Mouse (Mus musculus) hematopoietic multipotent progenitor cell, adult 10-12 weeks (in vitro differentiated cells): Measurements from ENCODE around the gene Zfp467. TPM values are rescaled to one million over a fixed set of nuclear protein-coding genes. Genes with fewer than 3 reads are reported as not detected.

ENCODE experiments used
- polyA plus RNA-seq: library from polyadenylated mRNA; stranded (reverse); fragments of >175 nt; gene quantifications from 2 replicates; pipeline ENCODE4 v1.2.3, GENCODE M21; 2012; ENCODE audit warnings: low replicate concordance

Zfp467 gene
- polyA plus RNA-seq: 25.2 and 31.2 TPM in 2 replicates

DNA sequence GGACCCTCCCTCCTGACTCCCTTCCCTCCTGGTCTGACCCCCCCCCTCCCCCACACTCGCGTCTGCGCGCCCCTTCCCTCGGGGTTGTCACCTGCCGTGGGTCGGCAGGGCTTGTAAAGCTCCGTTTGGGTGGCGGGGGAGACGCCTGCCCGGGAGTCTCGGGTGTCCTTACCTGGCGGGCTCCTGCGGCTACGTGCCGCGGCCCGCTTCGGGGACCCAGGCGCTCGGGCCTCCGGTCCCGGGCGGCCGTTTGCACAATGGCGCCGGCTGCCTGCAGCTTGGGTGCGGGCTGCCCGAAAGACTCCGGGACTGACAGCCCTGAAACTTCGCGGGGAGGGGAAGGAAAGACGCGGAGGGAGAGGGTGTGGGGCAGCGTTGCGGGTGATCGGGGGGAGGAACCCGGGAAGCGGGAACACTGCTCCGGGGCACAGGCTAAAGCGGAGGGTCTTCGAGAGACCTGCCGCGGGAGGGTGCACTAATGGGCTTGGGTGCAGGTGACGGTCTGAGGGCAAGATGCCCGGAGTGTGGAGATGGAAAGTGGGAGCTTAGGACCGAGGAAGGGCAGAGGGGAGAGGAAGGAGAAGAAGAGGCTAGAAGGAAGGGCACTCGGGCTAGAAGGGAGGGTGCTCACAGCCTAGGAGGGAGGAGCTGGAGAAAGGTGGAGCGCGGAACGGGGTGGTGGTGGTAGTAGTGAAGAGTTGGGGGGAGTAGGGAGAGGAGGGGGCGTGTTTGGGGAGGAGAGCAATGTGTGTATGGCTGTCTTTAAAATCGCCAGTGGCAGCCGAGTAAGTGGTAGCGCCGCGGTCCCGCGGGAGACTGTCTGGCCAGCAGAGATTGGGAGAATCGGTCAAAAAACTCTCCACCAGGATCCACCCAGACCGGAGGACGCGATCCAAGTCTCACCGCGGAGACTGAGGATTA is at the start of gene Zfp467:
Gene Zfp467 (minus strand): TSS at position 645 of the 921 bp plus-strand sequence.

GRCm38 (mm10) chr6:48447929-48448328 is 2.3 kb upstream of the Zfp467 start, which contains the start of gene Sspo:
Gene Sspo, plus strand, starts transcription at chr6:48448229.

GRCm38 (mm10) chr6:48395105-48396007 is 50.3 kb downstream of the Zfp467 start, which contains the start of gene Krba1:
Gene Krba1, plus strand, starts transcription at chr6:48395586.

Other genes starting within 250 kb of the Zfp467 start
- 16.8 and 36.8 TPM in 2 replicates for gene Krba1, start 50.2 kb downstream of the Zfp467 start, polyA plus RNA-seq
- 1.2 and 2.9 TPM in 2 replicates for gene Sspo, start 2.4 kb upstream of the Zfp467 start, polyA plus RNA-seq
- gene Atp6v0e2, start 91.8 kb upstream of the Zfp467 start, polyA plus RNA-seq: 0.94 and 5.5 TPM in 2 replicates
- gene Lrrc61, start 109.0 kb upstream of the Zfp467 start, polyA plus RNA-seq: 55.0 and 57.4 TPM in 2 replicates
- gene Rarres2, start 127.0 kb upstream of the Zfp467 start, polyA plus RNA-seq: 0.35 TPM in 1 of 2 replicates, not detected in the other
- not detected in 2 replicates for gene Gm45021, start 143.8 kb upstream of the Zfp467 start, polyA plus RNA-seq
- gene Repin1, start 148.1 kb upstream of the Zfp467 start, polyA plus RNA-seq: 21.7 and 39.5 TPM in 2 replicates
- gene Gm44965, start 148.1 kb upstream of the Zfp467 start, polyA plus RNA-seq: not detected in 2 replicates
- gene Zfp775, start 156.2 kb upstream of the Zfp467 start, polyA plus RNA-seq: 2.9 and 3.6 TPM in 2 replicates
- 0.58 and 1.2 TPM in 2 replicates for gene AI854703, start 180.9 kb upstream of the Zfp467 start, polyA plus RNA-seq
- gene Gimap8, start 201.4 kb upstream of the Zfp467 start, polyA plus RNA-seq: 40.6 and 47.5 TPM in 2 replicates
- 2.5 and 8.7 TPM in 2 replicates for gene Gimap9, start 230.3 kb upstream of the Zfp467 start, polyA plus RNA-seq
- gene Gimap4, start 238.7 kb upstream of the Zfp467 start, polyA plus RNA-seq: 16.1 and 52.6 TPM in 2 replicates